Mouse (Mus musculus) inflammation-experienced regulatory T-cells, adult 6 months (primary cell): ENCODE measurements around the gene Eci2. TPM values are rescaled to one million over a fixed set of nuclear protein-coding genes. Genes with fewer than 3 reads are reported as not detected.
"Not testable (repeated sequence)": the region's sequence is repeated elsewhere in the genome, so short reads cannot be mapped to it uniquely, and the experiment has no call there.

Source experiments
- ATAC-seq: one replicate; pipeline ENCODE4 v1.8.0; 2017
- polyA plus RNA-seq, 3 experiments: library from polyadenylated mRNA; unstranded; fragments of 100-300 nt; shearing (Covaris generic); gene quantifications; one replicate each; pipeline ENCODE4 v1.2.1; 2017

Eci2 gene
- polyA plus RNA-seq, 3 experiments from 2014 or later = 89.0 to 105 (median 99.2) TPM

DNA sequence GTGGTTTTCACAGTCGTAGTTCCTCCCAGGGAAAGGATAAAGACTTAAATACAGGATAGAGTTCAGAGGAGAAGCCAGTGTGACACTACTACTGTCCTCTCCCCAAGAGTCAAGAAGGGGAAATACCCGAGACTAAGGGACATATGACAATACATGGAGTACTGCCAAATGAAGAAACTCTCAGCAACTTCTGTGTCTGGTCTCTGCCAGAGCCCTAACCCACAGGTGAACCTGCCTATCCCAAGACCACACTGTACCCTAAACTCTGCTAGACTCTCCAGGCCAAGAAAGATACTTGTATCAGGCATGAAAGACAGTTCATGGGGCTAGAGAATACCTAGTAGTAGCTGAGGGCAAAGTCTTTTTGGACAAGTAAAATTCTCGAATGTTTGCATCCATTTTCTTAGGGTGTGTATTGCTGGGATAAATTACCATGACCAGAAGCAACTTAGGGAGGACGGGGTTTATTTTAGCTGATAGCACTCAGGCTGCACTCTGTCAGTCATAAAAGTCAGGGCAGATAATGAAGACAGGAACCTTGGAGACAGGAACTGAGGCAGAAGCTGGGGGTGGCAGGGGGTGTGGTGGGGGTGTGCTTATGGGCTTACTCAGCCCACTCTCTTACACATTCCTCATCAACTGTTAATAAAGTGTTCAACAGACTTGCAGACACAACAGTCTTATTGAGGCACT lies 35.2 kb downstream of the Eci2 start:
- no peak for ATAC-seq

DNA sequence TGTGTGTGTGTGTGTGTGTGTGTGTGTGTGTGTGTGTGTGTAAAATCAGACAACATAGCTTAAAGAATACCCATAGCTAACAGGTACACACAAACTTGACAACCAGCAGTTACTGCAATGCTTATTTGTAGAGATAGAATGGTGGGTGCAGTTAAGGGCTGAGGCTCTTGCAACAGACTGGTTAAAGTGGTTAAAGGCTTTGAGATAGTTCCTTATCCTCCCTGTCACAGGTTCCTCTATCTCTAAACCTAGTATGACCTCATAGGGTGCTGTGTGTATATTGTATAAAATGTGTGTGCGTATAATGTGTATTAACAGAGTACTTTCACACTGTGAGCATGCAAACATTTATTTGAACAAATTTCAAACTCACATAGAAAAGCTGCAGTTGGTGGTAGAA lies 43.4 kb downstream of the Eci2 start:
- ATAC-seq = not testable (repeated sequence)

DNA sequence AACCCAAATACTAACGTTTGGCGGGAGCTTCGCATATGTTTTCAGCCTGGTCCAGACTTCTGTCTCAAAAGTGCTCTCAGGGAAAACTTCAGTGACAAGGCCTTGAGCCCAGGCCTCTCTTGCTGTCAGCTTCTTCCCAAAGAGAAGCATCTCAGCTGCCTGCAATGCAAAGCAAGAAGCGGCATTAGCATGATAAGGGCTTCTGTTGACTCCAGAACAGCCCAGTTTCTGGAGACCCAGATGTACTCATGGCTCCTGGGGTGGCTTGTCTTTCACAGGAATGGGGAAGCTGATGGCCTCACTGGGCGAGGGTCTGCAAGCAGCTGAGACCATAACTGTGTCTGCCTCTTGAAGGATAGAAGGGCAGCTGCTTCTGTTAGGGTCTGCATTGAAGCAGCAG lies 48.3 kb downstream of the Eci2 start:
- not testable (repeated sequence) for ATAC-seq

DNA sequence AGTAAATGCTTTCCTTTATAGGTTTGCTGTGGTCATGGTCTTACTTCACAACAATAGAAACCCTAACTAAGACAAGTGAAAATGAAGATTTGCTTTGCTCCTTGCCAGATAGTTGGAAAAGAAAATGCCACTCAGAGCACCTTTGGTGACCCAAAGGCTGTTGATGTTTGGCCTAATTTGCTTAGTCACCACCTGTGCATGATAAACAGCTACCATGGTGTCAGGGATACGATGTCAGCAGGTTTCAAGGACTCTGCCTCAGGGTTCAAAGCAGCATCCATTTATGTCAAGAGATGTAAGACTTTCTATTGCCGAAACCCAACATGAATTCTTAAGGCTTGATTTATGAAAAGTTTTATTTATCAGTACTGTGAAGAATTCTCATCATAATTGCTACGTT lies 49.5 kb downstream of the Eci2 start:
- ATAC-seq = no peak

DNA sequence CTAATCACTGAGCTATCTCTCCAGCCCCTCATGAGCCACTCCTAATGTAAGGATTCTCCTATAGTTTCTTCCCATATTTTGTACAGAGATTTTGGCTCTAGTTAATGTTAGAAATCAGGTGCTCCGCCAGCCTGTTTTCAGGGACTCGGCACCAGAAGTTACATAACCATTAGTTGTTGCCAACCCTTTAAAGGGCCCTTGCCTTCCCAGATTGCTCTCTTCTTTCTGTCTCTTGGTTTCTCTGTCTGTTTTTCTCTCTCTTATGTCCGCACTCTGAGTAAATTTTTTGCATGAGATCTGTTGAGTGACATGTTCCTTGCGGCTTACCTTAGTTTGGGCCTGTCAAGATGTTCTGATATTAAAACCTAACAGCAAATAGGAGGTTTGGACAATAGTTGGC lies 50.8 kb downstream of the Eci2 start:
- ATAC-seq = no peak

DNA sequence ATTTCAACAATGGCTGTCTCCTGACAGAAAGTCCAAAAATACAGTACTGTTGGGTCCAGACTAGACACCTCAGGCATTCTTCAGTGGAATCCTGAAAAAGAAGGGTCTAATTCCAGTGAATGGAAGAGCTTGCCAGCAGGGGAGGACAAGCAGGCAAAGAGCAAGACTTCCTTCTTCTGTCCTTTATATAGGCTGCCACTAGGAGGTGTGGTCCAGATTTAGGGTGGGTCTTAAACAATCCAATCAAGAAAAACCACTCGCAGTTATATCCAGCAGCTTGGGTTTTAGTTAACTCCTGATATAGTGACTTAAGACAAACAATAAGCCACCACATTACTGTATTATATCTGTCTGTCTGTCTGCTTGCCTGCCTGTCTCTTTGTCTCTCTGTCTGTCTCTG lies 53.1 kb downstream of the Eci2 start:
- peak; percentile 32 for ATAC-seq

DNA sequence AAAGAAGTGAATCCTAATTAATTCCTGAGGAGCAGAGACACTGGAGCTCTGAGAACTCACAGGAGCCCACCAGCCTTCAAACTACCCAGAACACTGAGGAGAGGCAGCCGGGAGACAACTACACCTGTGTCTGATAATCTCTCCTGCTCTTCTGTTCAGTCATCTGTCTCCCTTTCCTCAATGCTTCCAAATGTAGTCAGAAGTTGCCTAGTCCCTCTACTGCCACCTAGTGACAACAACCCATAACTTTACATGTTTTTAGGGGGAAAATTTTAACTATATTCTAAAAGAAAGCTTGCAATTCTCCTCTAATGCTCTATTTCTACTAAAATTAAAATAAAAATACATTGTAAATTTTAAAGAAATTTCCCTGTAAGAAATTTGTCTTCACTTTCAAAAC lies 53.7 kb downstream of the Eci2 start:
- ATAC-seq = peak; percentile 63

DNA sequence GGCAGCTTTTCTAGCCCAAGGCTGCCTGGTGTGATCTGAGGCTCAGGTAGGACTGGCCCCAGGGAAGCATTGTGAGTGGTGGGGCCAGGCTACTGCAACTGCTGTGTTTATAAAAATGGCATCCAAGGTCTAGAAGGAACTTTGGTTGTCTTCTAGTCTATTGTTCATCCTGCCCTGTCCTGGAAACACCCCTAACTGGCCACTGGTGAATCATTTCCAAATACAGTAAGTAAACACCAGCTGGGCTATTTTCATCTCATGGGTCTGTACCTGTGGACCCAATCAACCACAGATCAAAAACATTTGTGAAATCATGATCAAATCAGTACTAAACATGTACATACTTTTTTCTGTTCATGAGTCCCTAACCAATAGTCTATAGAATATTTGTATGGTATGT lies 54.4 kb downstream of the Eci2 start:
- ATAC-seq = not testable (repeated sequence)

DNA sequence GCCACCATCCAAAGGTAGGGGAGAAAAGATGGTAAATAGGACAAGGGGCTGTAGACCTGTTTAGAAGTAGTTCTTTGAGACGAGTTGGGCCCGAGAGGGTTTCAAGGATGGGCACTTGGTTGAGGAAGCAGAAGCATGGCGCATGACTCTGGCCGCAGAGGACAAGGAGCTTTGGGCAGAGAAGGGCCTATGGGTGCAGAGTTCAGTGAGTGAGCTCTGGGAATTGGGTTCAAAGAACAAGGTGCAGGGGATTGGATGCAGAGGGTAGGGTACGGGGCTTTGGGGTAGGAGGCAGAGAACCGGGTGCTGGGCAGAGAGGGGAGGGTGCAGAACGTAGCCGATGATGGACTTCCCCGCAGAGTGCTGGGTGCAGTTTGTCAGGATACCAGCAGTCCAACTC lies 61.2 kb downstream of the Eci2 start:
- ATAC-seq = not testable (repeated sequence)

DNA sequence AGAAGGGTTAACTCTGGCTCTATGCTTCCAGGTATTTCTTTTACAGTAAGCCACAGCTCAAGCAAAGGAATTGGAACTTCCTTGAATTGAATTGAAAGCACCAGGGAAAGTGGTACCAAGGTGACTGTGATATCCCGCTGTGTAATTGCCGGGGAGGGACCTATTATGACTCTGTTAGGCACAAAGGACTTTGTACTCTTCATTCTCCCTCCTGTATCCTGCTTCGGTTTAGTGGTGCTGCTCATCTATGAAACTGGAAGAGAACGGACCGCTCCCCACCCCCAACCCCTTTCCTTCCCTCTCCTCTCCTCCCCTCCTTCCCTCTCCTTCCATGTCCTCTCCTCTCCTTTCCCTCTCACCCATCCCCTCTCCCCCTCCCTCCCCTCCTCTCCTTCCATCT lies 62.0 kb downstream of the Eci2 start:
- no peak for ATAC-seq

DNA sequence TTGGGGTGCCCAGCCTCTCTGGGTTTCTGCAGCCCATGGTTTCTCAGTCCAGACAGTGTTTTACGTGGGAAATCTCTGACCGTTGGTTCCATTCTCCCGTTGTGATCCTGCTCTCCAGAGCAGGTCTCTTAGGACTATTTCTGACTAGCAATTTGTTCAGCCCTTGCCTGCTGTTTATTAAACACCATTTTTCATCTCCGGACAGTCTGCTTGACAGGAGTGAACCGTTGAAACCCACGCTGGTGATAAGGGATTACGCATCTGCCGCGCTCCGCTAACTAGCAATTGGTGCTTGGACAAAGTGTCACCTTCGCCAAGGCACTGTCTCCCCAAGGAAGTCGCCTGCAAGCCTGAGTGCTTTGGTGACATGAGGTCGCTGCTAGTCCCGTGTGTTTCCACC lies 62.5 kb downstream of the Eci2 start:
- ATAC-seq = no peak

DNA sequence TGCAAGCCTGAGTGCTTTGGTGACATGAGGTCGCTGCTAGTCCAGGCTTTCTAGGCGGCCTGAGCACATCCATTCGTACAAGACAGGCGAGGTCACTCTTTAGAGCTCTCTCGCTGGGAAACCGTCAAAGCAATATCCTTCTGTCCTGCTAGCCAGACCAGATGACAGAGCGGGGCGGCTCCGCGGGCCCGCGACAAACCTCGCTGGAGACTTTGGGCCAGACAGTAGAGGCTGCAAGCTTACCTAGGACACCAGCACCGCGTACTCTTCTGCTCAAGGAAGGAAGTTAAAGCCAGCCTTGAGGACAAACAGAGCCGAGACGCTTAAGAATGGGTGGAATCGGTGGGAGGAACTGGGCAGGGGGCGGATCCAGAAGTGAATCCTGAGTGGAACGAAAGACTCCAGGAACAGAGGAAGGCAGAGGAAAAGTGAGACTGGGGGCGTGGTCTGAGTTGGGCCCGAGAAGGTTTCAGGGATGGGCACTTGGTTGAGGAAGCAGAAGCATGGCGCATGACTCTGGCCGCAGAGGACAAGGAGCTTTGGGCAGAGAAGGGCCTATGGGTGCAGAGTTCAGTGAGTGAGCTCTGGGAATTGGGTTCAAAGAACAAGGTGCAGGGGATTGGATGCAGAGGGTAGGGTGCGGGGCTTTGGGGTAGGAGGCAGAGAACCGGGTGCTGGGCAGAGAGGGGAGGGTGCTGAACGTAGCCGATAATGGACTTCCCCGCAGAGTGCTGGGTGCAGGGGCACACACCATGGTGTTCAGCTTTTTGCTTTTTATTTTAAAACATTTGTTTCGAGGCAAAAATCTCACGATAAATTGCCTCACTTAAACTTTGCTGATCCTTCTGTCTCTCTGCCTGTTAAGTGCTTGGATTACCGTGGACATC lies 63.1 kb downstream of the Eci2 start, which contains the start of gene Eci3:
Gene Eci3, minus strand, starts transcription at position 300 of the 887 bp plus-strand sequence.
- ATAC-seq = no peak

DNA sequence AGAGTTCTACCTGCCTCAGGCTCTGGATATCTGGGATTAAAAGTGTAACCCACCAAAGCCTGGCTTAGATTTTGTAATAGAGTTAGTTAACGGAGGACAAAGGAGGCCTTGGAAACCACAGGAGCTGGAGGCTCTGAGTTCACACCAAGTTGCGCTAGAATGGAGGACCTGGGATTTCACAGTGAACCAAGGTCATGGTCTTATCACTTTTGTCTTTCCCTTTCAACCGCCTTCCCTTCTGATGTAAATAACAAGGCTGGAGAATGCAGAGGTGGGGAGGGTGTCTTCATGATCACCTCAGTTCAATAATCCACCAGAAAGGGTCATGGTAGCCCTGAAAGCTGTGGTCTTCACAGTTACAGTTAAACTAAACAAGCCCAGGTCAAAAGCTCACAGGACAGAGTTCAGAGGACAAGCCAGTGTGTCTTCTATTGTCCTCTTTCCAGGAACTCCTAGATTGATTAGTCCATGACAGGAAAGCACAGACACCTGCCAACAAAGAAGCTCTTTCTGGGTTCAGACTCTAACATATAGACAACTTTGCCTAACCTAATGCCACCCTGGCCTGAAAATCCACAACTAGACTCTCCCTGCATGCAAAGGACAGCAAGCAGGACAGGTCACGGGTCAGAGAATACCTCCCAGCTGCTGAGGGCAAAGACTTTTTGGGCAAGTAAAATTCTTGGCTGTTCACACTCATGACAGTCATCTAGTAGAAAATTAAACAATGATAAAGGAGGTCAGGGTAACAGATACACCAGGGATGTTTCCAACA lies 65.7 kb downstream of the Eci2 start:
- ATAC-seq = no peak

DNA sequence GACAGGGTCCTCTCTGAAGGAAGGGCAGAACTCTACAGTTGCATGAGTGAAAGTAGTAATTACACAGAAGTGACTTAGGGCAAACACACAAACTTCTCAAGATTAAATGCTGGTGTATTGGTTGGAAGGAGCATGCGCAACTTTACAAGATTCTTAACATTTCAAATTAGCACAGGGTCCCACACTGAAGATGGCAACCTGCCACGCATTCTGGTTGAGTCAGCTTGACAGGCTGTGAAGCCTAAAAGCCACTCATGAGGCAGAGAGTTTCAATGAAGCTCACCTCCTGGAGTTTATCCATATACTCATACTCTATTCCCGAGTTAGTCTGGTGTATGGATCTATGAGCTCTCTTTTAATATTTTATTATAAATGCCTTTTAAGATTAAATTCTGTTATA lies 68.7 kb downstream of the Eci2 start:
- ATAC-seq = not testable (repeated sequence)

DNA sequence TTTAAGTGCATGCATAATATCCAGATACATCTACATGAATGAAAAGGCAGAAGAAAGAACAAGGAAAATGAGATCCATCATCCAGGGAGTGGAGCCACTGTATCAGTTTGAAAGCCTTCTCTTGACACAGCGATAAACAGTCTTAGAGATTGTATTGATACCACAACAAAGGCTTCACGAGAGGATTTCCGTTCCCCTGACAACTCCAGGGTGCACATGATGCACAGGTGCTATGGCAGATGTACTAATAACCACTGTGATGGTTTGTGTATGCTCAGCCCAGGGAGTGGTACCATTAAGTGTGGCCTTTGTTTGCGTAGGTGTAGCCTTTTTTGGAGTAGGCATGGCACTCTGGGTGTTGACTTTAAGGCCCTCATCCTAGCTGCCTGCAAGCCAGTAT lies 70.0 kb downstream of the Eci2 start:
- ATAC-seq = peak; percentile 78

DNA sequence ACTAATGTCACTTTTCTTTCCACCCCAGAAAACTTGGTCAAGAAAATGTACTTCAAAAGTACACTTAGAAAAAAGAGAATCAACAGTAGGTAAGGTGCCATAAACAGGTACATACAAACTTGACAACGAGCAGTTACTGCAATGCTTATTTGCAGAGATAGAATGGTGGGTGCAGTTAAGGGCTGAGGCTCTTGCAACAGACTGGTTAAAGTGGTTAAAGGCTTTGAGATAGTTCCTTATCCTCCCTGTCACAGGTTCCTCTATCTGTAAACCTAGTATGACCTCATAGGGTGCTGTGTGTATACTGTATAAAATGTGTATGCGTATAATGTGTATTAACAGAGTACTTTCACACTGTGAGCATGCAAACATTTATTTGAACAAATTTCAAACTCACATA lies 75.5 kb downstream of the Eci2 start:
- ATAC-seq = not testable (repeated sequence)

DNA sequence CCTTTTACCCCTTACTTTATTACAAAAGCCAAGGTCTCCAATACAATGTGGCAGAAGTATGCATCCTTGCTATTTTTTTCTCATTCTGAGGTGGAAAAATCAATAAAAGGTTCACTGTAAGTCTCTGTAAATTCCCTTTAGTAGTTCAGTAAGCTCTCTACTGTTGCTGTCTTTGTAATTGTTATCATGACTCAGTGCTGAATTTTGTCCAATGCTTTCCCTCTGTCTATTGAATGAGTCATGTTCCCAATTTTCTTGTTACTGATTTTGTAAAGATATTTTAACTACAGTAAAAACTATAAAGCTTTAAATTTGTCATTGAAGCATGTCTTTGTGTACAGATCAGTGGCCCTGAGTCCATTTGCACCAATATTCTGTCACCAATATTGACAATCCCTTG lies 84.5 kb downstream of the Eci2 start:
- ATAC-seq = no peak

DNA sequence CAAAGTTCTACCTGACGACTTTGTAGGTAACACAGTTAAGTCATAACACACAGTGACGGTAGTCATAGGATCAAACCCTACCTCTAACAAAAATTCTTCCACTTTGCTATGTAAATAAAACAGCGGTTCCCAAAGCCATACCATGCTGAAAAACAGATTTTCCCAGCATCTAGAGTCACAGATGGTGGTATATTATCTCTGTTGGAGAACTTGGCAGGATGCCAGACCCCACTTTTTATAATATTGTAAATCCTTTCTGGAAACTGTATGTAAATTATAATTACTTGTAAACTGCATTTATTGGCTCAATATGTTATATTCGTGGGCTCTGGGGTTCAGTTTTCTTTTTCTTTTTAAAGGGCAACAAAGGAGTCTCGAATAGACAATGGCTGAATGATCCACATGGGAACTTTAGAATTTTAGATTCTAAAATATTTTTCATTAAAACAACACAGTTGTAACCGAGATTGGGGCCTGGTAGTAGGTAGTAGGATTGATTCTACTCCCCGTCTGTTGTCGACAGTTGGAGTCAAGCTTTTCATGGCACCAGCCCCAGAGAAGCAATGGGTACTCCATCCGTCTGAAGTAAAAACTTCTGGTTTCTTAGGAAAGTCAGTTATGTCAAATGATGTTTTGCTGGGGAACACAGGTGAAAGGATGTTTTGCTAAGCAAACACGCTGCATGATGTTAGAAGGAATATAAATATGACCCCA lies 91.8 kb downstream of the Eci2 start:
- ATAC-seq = no peak
